Mouse (Mus musculus) neural tube, embryonic 12.5 days (tissue): ENCODE measurements around the gene AC153137.1. TPM values are rescaled to one million over a fixed set of nuclear protein-coding genes. Genes with fewer than 3 reads are reported as not detected.
"Not testable (repeated sequence)": the region's sequence is repeated elsewhere in the genome, so short reads cannot be mapped to it uniquely, and the experiment has no call there.

Experiments
- ATAC-seq: fragments of 200-750 bp; cut with Nextera tagmentation; 2 replicates; pipeline ENCODE4 v1.8.0; 2017; ENCODE audit warnings: low read depth, mild to moderate bottlenecking, moderate TSS enrichment, moderate library complexity; ENCODE audit not compliant: low FRiP score
- H3K27ac ChIP-seq: fragments of 300-500 bp; sonication (generic); 2 replicates; pipeline ENCODE4 v1.5.1; 2016
- H3K27me3 ChIP-seq: fragments of 300-500 bp; sonication (generic); replicated peaks from 2 replicates; pipeline ENCODE4 v1.6.1; 2016; ENCODE audit warnings: mild to moderate bottlenecking
- H3K36me3 ChIP-seq: fragments of 300-500 bp; sonication (generic); 2 replicates; pipeline ENCODE4 v1.6.1; 2016; ENCODE audit warnings: mild to moderate bottlenecking
- H3K4me1 ChIP-seq: fragments of 300-500 bp; sonication (generic); 2 replicates; pipeline ENCODE4 v1.6.1; 2016
- H3K4me2 ChIP-seq: fragments of 300-500 bp; sonication (generic); replicated peaks from 2 replicates; pipeline ENCODE4 v1.6.1; 2016; ENCODE audit warnings: mild to moderate bottlenecking
- H3K4me3 ChIP-seq: fragments of 300-500 bp; sonication (generic); 2 replicates; pipeline ENCODE4 v1.5.1; 2016
- H3K9ac ChIP-seq: fragments of 300-500 bp; sonication (generic); 2 replicates; pipeline ENCODE4 v1.6.1; 2016; ENCODE audit warnings: mild to moderate bottlenecking
- H3K9me3 ChIP-seq: fragments of 300-500 bp; sonication (generic); 2 replicates; pipeline ENCODE4 v1.6.1; 2016; ENCODE audit warnings: mild to moderate bottlenecking
- WGBS: fragments of 180-500 bp; shearing (Covaris S2); methylation state at CpG from one replicate; pipeline ENCODE4 v1.1.7; 2016; 5-methylcytosine and 5-hydroxymethylcytosine counted together
- polyA plus RNA-seq: library from polyadenylated mRNA; unstranded; fragments of >200 nt; fragmentation: Nextera tagmentation; extraction: Ambion mirVana; gene quantifications from 2 replicates; pipeline ENCODE4 v1.2.1, GENCODE M21; 2016

AC153137.1 gene
- polyA plus RNA-seq = not detected in 2 replicates

DNA sequence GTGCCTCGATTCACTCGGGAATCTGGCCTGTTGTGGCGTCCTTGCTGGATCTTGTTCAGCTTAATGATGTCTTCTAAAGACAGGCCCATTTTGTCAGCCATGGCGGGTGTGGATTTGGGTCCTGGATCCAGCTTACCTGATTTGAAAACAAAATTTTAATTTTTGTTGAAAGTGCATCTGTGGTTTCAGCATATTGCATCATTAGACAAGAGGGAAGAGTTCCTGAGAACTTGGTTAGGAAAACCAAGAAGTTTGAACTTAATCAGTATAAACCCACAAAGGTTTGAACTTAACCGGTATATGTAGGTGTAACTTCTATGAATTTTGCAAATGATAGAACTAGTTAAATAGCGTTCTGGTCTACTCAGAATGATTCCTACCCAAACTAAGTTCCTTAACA, at the start of gene AC153137.1:
TSS of gene AC153137.1 (minus strand) at position 101 of the 400 bp plus-strand sequence.
- H3K9me3 ChIP-seq, H3K36me3 ChIP-seq, H3K9ac ChIP-seq, H3K27ac ChIP-seq, H3K27me3 ChIP-seq, H3K4me2 ChIP-seq, H3K4me3 ChIP-seq, ATAC-seq, H3K4me1 ChIP-seq: not testable (repeated sequence)
- 91% methylated on average over 6 of the region's 6 CpGs for WGBS

GRCm38 (mm10) chr1:31023173-31023572, 45.4 kb upstream of the AC153137.1 start:
- H3K9ac ChIP-seq = no peak overlapping the region
- H3K4me2 ChIP-seq = no peak overlapping the region
- H3K4me3 ChIP-seq = no peak overlapping the region
- no peak overlapping the region for H3K27ac ChIP-seq
- no peaks in the 10 kb centered on the region for H3K9me3 ChIP-seq
- no peaks in the 10 kb centered on the region for H3K27me3 ChIP-seq
- H3K4me1 ChIP-seq = no peaks in the 10 kb centered on the region
- ATAC-seq = no peak
- H3K36me3 ChIP-seq = no peaks in the 10 kb centered on the region

- Histone ChIP-seq H3K4me3 (no peak overlapping the region), H3K27me3 (no peaks in the 10 kb centered on the region), H3K9me3 (no peaks in the 10 kb centered on the region), H3K27ac (no peak overlapping the region), H3K4me2 (no peak overlapping the region), H3K36me3 (no peaks in the 10 kb centered on the region), H3K9ac (no peak overlapping the region), H3K4me1 (no peaks in the 10 kb centered on the region)
- WGBS = 87% methylated on average over 6 of the region's 6 CpGs
- no peak for ATAC-seq
These were observed 41.5 kb upstream of the AC153137.1 start for GRCm38 (mm10) chr1:31019283-31019682.

DNA sequence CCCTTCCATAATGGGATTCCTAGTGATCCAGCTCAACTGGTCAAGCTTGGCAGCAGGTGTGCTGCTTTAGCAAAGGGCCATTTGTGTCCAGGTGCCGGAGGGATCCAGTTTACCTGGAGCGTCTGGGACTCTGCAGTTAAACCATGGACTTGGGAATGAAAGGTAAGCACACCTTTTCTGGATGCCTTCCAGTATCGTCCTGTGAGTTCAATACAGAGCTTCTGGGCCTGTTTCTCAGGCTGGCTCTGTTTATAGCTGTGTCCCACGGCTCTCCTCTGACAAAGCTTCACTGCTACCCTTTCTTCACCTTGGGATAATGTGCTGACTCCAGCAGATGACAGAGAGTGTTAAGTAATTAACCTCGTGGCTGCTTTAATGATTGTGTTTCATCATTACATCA, 39.6 kb upstream of the AC153137.1 start:
- no peak for ATAC-seq
- Histone ChIP-seq H3K4me3 (no peak overlapping the region), H3K4me1 (no peaks in the 10 kb centered on the region), H3K9me3 (no peaks in the 10 kb centered on the region), H3K4me2 (no peak overlapping the region), H3K36me3 (no peaks in the 10 kb centered on the region), H3K9ac (no peak overlapping the region), H3K27me3 (no peaks in the 10 kb centered on the region), H3K27ac (no peak overlapping the region)
- 83% methylated on average over 5 of the region's 5 CpGs for WGBS

DNA sequence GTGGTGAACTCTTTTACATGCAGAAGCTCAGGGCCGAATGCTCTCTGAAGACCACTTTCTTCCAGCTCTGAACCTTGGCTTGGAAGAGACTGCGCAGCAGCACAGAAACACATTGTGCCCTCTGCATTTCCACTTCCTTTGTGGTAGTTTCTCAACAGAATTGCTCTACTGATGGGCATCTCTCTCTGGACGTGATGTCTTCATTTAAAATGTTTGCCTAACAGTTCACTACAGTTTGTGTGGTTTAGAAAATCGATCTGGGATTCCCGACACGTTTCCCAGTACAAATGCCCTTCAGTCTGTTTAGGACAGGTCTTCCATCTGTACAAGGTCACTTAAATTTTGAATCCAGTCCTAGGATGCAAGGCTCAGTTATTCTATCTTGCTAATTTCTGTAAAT, 38.3 kb upstream of the AC153137.1 start:
- Histone ChIP-seq H3K27ac (no peak overlapping the region), H3K4me1 (no peaks in the 10 kb centered on the region), H3K4me2 (no peak overlapping the region), H3K9me3 (no peaks in the 10 kb centered on the region), H3K27me3 (no peaks in the 10 kb centered on the region), H3K36me3 (no peaks in the 10 kb centered on the region), H3K4me3 (no peak overlapping the region), H3K9ac (no peak overlapping the region)
- no peak for ATAC-seq
- WGBS = 88% methylated on average over 6 of the region's 6 CpGs

DNA sequence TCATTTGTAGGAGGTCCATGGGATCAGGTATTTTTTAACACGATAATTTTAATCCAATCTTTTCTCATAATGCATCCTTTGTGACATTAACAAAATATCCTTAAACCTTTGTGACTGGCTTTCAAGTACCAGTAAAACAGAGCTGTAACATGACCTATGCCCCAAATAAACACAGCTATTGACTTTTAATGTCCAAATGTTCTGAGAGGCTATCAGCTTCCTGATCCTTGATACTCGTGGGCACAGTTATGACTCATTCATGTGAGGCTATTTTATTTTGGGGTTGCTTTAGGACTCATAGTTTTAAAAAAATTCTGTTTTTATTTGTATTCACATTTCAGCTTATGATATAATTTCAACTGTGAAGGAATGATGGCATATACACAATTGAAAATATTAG, 37.5 kb upstream of the AC153137.1 start:
- Histone ChIP-seq H3K36me3 (no peaks in the 10 kb centered on the region), H3K4me3 (no peak overlapping the region), H3K4me1 (no peaks in the 10 kb centered on the region), H3K4me2 (no peak overlapping the region), H3K9ac (no peak overlapping the region), H3K27me3 (no peaks in the 10 kb centered on the region), H3K27ac (no peak overlapping the region), H3K9me3 (no peaks in the 10 kb centered on the region)
- no peak for ATAC-seq
- WGBS = 72% methylated on average over 2 of the region's 2 CpGs

GRCm38 (mm10) chr1:30977239-30977638, 529 bp downstream of the AC153137.1 start:
- not testable (repeated sequence) for H3K27me3 ChIP-seq, H3K4me2 ChIP-seq, H3K4me3 ChIP-seq, ATAC-seq, H3K36me3 ChIP-seq, H3K4me1 ChIP-seq, H3K9me3 ChIP-seq, H3K27ac ChIP-seq, H3K9ac ChIP-seq
- 88% methylated on average over 7 of the region's 7 CpGs for WGBS

- Histone ChIP-seq H3K9me3 (no peaks in the 10 kb centered on the region), H3K4me2 (no peak overlapping the region), H3K4me3 (no peak overlapping the region), H3K27ac (no peak overlapping the region), H3K36me3 (no peaks in the 10 kb centered on the region), H3K27me3 (no peaks in the 10 kb centered on the region), H3K9ac (no peak overlapping the region), H3K4me1 (peaks cover 8% of the 10 kb centered on the region)
- 86% methylated on average over 2 of the region's 2 CpGs for WGBS
- no peak for ATAC-seq
These were observed 26.0 kb downstream of the AC153137.1 start for GRCm38 (mm10) chr1:30951795-30952194.

DNA sequence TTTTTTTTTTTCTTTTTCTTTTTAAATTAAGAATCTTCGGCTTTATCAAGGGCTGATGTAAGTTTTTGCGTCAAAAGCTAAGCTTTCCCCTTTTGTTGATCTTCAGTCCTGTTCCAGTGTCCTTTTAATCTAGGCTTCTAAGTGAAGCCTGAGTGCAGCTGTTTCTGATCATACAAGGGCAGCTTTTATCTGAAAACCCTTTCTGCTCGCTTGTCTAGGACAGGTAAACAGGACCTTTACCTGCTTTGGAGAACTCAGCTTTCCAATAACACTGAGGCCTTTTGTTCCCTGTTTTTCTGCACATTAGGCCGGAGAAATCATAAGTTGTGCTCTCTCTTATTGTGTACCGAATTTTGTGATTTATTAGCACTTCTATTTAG, 27.3 kb downstream of the AC153137.1 start:
- Histone ChIP-seq H3K4me3 (peak overlapping the region; percentile 94), H3K9ac (peak overlapping the region; percentile 78), H3K9me3 (no peaks in the 10 kb centered on the region), H3K36me3 (peaks cover 2% of the 10 kb centered on the region; the same call in 1 of the 2 replicates), H3K27ac (peak overlapping the region; percentile 99), H3K4me1 (peaks cover 10% of the 10 kb centered on the region), H3K4me2 (peak overlapping the region; percentile 56), H3K27me3 (no peaks in the 10 kb centered on the region)
- WGBS = 52% methylated on average over 5 of the region's 5 CpGs
- ATAC-seq = no peak

DNA sequence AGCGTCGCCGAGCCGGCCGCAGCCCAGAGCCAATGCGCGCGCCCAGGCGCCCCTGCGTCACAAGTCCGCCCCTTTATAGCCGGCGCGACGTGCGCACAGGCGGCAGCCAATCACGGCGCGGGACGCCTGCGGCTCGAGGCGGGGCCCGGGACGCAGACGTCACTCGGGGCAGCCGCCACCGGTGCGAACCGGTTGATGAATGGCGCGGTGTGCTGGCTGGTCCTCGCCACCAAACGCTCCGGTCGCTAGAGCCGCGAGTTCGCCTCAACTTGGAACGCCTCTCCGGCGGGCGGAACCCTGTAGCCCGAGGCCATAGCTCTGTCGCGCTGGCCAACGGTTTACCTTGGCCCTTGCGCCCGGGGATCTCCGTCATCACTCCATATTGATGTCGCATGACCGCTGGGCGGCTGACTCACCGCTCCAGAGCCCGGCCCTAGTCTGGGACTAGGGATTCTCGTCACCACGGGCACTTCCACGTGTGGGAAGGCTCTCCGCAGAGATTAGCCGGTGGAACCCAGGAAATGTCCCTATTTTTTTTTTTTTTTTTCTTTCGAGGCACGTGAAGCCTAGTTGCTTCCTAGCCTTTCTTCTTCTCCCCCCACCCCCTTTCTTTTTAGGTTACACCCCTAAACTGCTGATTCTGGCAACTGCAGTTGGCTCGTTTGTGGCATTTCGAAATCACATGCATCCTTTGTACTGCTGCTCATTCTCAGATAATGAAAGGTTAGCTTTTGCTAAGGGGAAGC, 27.9 kb downstream of the AC153137.1 start:
- WGBS = under 1% methylated on average over 66 of the region's 66 CpGs
- no peaks in the 10 kb centered on the region for H3K27me3 ChIP-seq

GRCm38 (mm10) chr1:30948950-30949639, 28.7 kb downstream of the AC153137.1 start:
- peaks cover 10% of the 10 kb centered on the region for H3K4me1 ChIP-seq
- under 1% methylated on average over 67 of the region's 85 CpGs for WGBS

More for the DNA sequence above, 27.9 kb downstream of the AC153137.1 start:
- H3K4me3 ChIP-seq = peak overlapping the region; percentile 94
- no peaks in the 10 kb centered on the region for H3K9me3 ChIP-seq
- H3K9ac ChIP-seq = peak overlapping the region; percentile 78
- H3K4me2 ChIP-seq = peak overlapping the region; percentile 56
- H3K4me1 ChIP-seq = peaks cover 10% of the 10 kb centered on the region
- peak overlapping the region; percentile 99 for H3K27ac ChIP-seq
- ATAC-seq = peak; percentile 98
- peaks cover 7% of the 10 kb centered on the region; the same call in 1 of the 2 replicates for H3K36me3 ChIP-seq

GRCm38 (mm10) chr1:30948361-30948949, 29.3 kb downstream of the AC153137.1 start:
- no peak for ATAC-seq
- no peaks in the 10 kb centered on the region for H3K9me3 ChIP-seq
- peak overlapping the region; percentile 61 for H3K4me2 ChIP-seq
- WGBS = 1% methylated on average over 16 of the region's 16 CpGs
- peak overlapping the region; percentile 94 for H3K4me3 ChIP-seq
- H3K36me3 ChIP-seq = peaks cover 21% of the 10 kb centered on the region
- peak overlapping the region; percentile 94 for H3K27ac ChIP-seq
- peak overlapping the region; percentile 97 for H3K9ac ChIP-seq
- peaks cover 10% of the 10 kb centered on the region for H3K4me1 ChIP-seq
- H3K27me3 ChIP-seq = no peaks in the 10 kb centered on the region

More at GRCm38 (mm10) chr1:30948950-30949639, 28.7 kb downstream of the AC153137.1 start:
- Histone ChIP-seq H3K27ac (peak overlapping the region; percentile 94), H3K27me3 (no peaks in the 10 kb centered on the region), H3K4me2 (peak overlapping the region; percentile 61), H3K36me3 (peaks cover 14% of the 10 kb centered on the region), H3K4me3 (peak overlapping the region; percentile 94), H3K9me3 (no peaks in the 10 kb centered on the region), H3K9ac (peak overlapping the region; percentile 97)
- peak; percentile 73 for ATAC-seq
